Mouse (Mus musculus) midbrain, embryonic 16.5 days (tissue): Measurements from ENCODE around the gene Myo19. TPM values are rescaled to one million over a fixed set of nuclear protein-coding genes. Genes with fewer than 3 reads are reported as not detected.

Source experiments
- ATAC-seq: fragments of 200-750 bp; cut with Nextera tagmentation; 2 replicates; pipeline ENCODE4 v1.8.0; 2017; ENCODE audit warnings: moderate TSS enrichment
- H3K27ac ChIP-seq: fragments of 300-500 bp; sonication (generic); 2 replicates; pipeline ENCODE4 v1.5.1; 2014; ENCODE audit warnings: mild to moderate bottlenecking, low read length, mixed read lengths
- H3K27me3 ChIP-seq: fragments of 300-500 bp; sonication (generic); 2 replicates; pipeline ENCODE4 v1.6.1; 2014; ENCODE audit warnings: low read depth, low read length, mixed read lengths; ENCODE audit not compliant: control insufficient read depth, insufficient read depth
- H3K36me3 ChIP-seq: fragments of 300-500 bp; sonication (generic); 2 replicates; pipeline ENCODE4 v1.6.1; 2014; ENCODE audit warnings: mild to moderate bottlenecking, low read length, moderate library complexity, mixed read lengths; ENCODE audit not compliant: control insufficient read depth, insufficient read depth
- H3K4me1 ChIP-seq: fragments of 300-500 bp; sonication (generic); 2 replicates; pipeline ENCODE4 v1.6.1; 2014; ENCODE audit warnings: mild to moderate bottlenecking, low read length, mixed read lengths; ENCODE audit not compliant: control insufficient read depth, insufficient read depth
- H3K4me2 ChIP-seq: fragments of 300-500 bp; sonication (generic); 2 replicates; pipeline ENCODE4 v1.6.1; 2014; ENCODE audit warnings: mild to moderate bottlenecking, low read length, mixed read lengths
- H3K4me3 ChIP-seq: fragments of 300-500 bp; sonication (generic); 2 replicates; pipeline ENCODE4 v1.5.1; 2014; ENCODE audit warnings: low read depth, mild to moderate bottlenecking, low read length, moderate library complexity, mixed read lengths
- H3K9ac ChIP-seq: fragments of 300-500 bp; sonication (generic); 2 replicates; pipeline ENCODE4 v1.6.1; 2014; ENCODE audit warnings: low read depth, low read length, mixed read lengths
- H3K9me3 ChIP-seq: fragments of 300-500 bp; sonication (generic); replicated peaks from 2 replicates; pipeline ENCODE4 v1.6.1; 2014; ENCODE audit warnings: mild to moderate bottlenecking, low read length, mixed read lengths; ENCODE audit not compliant: control insufficient read depth, poor library complexity, severe bottlenecking
- WGBS: fragments of 180-500 bp; shearing (Covaris S2); extraction: QIAGEN DNeasy Blood & Tissue Kit; methylation state at CpG from one replicate; pipeline ENCODE4 v1.1.7; 2014; 5-methylcytosine and 5-hydroxymethylcytosine counted together
- polyA plus RNA-seq: library from polyadenylated mRNA; unstranded; fragments of >200 nt; fragmentation: Nextera tagmentation; extraction: Ambion mirVana; gene quantifications from 2 replicates; pipeline ENCODE4 v1.2.1, GENCODE M21; 2015

Myo19 gene
- polyA plus RNA-seq, 1 experiment from 2014 or later = 5.3 TPM

- H3K4me2 ChIP-seq = no peak overlapping the region
- no peak for ATAC-seq
- no peak overlapping the region for H3K27ac ChIP-seq
- no peak overlapping the region for H3K9ac ChIP-seq
- H3K4me1 ChIP-seq = peaks cover 11% of the 10 kb centered on the region
- H3K36me3 ChIP-seq = no peaks in the 10 kb centered on the region
- H3K9me3 ChIP-seq = no peaks in the 10 kb centered on the region
- no peak overlapping the region for H3K4me3 ChIP-seq
- H3K27me3 ChIP-seq = no peaks in the 10 kb centered on the region
- 76% methylated on average over 7 of the region's 7 CpGs for WGBS
Measured at GRCm38 (mm10) chr11:84919951-84920350, 40.0 kb downstream of the Myo19 start.

- Histone ChIP-seq H3K9me3 (no peaks in the 10 kb centered on the region), H3K4me1 (peaks cover 5% of the 10 kb centered on the region; the same call in 1 of the 2 replicates), H3K9ac (no peak overlapping the region), H3K4me2 (no peak overlapping the region), H3K27ac (no peak overlapping the region), H3K27me3 (no peaks in the 10 kb centered on the region), H3K4me3 (no peak overlapping the region), H3K36me3 (no peaks in the 10 kb centered on the region)
- no peak for ATAC-seq
- WGBS = 83% methylated on average over 8 of the region's 8 CpGs
Measured at GRCm38 (mm10) chr11:84920981-84921380, 41.0 kb downstream of the Myo19 start.

- H3K27me3 ChIP-seq = no peaks in the 10 kb centered on the region
- H3K4me3 ChIP-seq = no peak overlapping the region
- H3K4me1 ChIP-seq = no peaks in the 10 kb centered on the region
- WGBS = 10% methylated on average over 6 of the region's 6 CpGs
- no peaks in the 10 kb centered on the region for H3K36me3 ChIP-seq
- H3K9me3 ChIP-seq = no peaks in the 10 kb centered on the region
- no peak overlapping the region for H3K9ac ChIP-seq
- H3K27ac ChIP-seq = no peak overlapping the region
- H3K4me2 ChIP-seq = no peak overlapping the region
- no peak for ATAC-seq
Measured at GRCm38 (mm10) chr11:84932261-84932660, 52.3 kb downstream of the Myo19 start.

- ATAC-seq = peak; percentile 11
- no peaks in the 10 kb centered on the region for H3K36me3 ChIP-seq
- 52% methylated on average over 8 of the region's 8 CpGs for WGBS
- no peak overlapping the region for H3K4me2 ChIP-seq
- H3K4me1 ChIP-seq = peaks cover 16% of the 10 kb centered on the region
- H3K27me3 ChIP-seq = no peaks in the 10 kb centered on the region
- H3K27ac ChIP-seq = no peak overlapping the region
- no peaks in the 10 kb centered on the region for H3K9me3 ChIP-seq
- no peak overlapping the region for H3K9ac ChIP-seq
- H3K4me3 ChIP-seq = no peak overlapping the region
Measured at GRCm38 (mm10) chr11:84939508-84940053, 59.6 kb downstream of the Myo19 start.

- 69% methylated on average over 10 of the region's 10 CpGs for WGBS
- no peak overlapping the region for H3K4me2 ChIP-seq
- H3K27ac ChIP-seq = no peak overlapping the region
- H3K27me3 ChIP-seq = no peaks in the 10 kb centered on the region
- peaks cover 18% of the 10 kb centered on the region for H3K4me1 ChIP-seq
- H3K36me3 ChIP-seq = no peaks in the 10 kb centered on the region
- no peak overlapping the region for H3K4me3 ChIP-seq
- ATAC-seq = no peak
- no peaks in the 10 kb centered on the region for H3K9me3 ChIP-seq
- H3K9ac ChIP-seq = no peak overlapping the region
Measured at GRCm38 (mm10) chr11:84940140-84940539, 60.2 kb downstream of the Myo19 start.

GRCm38 (mm10) chr11:84943948-84944347 is 64.0 kb downstream of the Myo19 start:
- peak overlapping the region; percentile 8; the same call in 1 of the 2 replicates for H3K4me3 ChIP-seq
- 2% methylated on average over 15 of the region's 15 CpGs for WGBS

GRCm38 (mm10) chr11:84944639-84945435 is 64.9 kb downstream of the Myo19 start:
- Histone ChIP-seq H3K27ac (no peak overlapping the region), H3K4me1 (peaks cover 17% of the 10 kb centered on the region), H3K9ac (no peak overlapping the region), H3K4me2 (no peak overlapping the region), H3K9me3 (no peaks in the 10 kb centered on the region), H3K36me3 (no peaks in the 10 kb centered on the region), H3K27me3 (no peaks in the 10 kb centered on the region; the same call in 1 of the 2 replicates), H3K4me3 (no peak overlapping the region)
- WGBS = 7% methylated on average over 12 of the region's 12 CpGs
- ATAC-seq = 0 out of 2 replicates have a peak, but pooled peaks have one; percentile 36

More at GRCm38 (mm10) chr11:84943948-84944347, 64.0 kb downstream of the Myo19 start:
- ATAC-seq = no peak
- H3K36me3 ChIP-seq = no peaks in the 10 kb centered on the region
- H3K9ac ChIP-seq = peak overlapping the region; percentile 38; the same call in 1 of the 2 replicates
- H3K27me3 ChIP-seq = no peaks in the 10 kb centered on the region; the same call in 1 of the 2 replicates
- H3K4me1 ChIP-seq = peaks cover 19% of the 10 kb centered on the region
- H3K4me2 ChIP-seq = peak overlapping the region; percentile 44
- H3K9me3 ChIP-seq = no peaks in the 10 kb centered on the region
- H3K27ac ChIP-seq = no peak overlapping the region

GRCm38 (mm10) chr11:84945841-84946240 is 65.9 kb downstream of the Myo19 start:
- no peak overlapping the region for H3K9ac ChIP-seq
- no peaks in the 10 kb centered on the region for H3K9me3 ChIP-seq
- 72% methylated on average over 3 of the region's 3 CpGs for WGBS
- no peak overlapping the region for H3K4me2 ChIP-seq
- H3K36me3 ChIP-seq = no peaks in the 10 kb centered on the region
- no peak for ATAC-seq
- no peak overlapping the region for H3K27ac ChIP-seq
- no peak overlapping the region for H3K4me3 ChIP-seq
- H3K27me3 ChIP-seq = no peaks in the 10 kb centered on the region; the same call in 1 of the 2 replicates
- H3K4me1 ChIP-seq = peaks cover 17% of the 10 kb centered on the region

GRCm38 (mm10) chr11:84947206-84947605 is 67.3 kb downstream of the Myo19 start:
- Histone ChIP-seq H3K36me3 (no peaks in the 10 kb centered on the region), H3K27me3 (no peaks in the 10 kb centered on the region; the same call in 1 of the 2 replicates), H3K4me3 (no peak overlapping the region), H3K9ac (no peak overlapping the region), H3K4me1 (peaks cover 17% of the 10 kb centered on the region), H3K27ac (no peak overlapping the region), H3K9me3 (no peaks in the 10 kb centered on the region), H3K4me2 (no peak overlapping the region)
- WGBS = 64% methylated on average over 6 of the region's 6 CpGs
- no peak for ATAC-seq
